Mouse (Mus musculus): ENCODE results near the gene Stab1.

The Stab1 gene

DNA sequence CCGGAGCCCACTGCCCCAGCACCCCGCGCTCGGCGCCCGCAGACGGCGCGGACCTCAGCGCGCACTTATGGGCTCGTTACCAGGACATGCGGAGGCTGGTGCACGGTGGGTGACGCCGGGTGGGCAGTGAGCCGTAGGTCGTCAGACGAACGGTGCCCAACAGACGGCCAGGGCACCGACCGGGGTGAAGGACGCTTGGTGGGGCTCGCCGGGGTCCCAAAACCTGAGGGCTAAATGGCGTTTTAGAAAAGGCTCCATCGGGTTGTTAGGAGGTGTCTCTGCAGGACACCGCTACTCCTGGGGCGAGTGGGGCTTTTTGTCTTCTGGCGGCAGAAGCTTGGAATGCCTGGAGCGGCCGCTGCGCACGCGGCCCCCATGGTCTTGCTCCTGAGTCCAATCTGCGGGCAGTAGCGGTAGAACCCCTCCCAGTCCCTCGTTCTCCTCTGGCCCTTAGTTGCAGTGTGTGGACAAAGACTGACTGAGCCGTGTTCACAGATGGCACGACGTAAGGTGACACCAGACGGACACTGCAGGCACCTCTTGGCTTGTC, 37.1 kb downstream of the Stab1 start:
- no peak for DNase-seq (ENCODE audit: low spot score)

DNA sequence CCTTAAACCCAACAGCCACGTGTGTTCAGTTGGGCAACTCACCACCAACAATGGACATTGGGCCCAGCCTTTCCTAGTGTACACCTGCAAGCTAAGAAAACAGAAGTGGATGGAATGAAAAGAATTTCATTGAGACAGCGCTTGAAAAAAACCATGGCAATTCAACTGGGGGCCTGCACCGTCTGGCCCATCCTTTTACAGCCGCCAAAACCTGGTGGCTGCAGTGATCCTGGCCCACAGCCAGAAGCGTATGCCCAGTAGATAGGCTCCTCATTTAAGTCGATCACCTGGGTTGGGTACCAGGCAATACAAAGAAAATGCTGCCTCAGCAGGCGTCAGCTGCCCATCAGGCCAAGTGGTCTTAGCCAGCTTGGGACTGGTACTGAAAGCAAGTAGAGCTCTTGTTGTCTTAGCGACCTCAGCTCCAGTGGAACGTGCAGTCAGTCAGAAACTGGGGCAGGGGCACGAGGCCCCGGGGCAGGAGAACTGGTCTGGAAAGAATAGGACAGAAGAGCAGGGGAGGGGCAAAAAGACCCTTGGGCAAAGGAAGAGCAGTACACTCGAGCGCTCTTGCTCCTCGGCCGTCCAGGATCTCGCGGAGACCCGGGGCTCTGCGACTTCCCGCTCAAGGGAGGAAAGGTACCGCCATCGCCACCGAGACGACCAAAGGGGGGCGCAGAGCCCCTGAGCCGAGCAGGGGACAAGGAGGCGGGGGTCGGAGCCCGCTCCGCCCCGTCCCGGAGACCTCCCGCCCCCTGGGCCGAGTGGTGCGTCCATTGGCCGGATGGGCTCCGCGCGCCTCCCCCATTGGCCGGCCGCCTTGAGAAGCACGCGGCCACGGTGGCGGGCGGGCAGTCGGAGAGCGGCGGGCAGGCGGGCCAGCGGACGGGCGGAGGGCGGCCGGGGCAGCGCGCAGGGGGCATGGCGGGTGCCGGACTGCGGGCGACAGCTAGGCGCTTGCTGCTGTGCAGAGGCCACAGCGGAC, 37.9 kb downstream of the Stab1 start, which contains the start of gene Nt5dc2:
TSS of gene Nt5dc2 (plus strand) at position 818 of the 985 bp plus-strand sequence.
- peak; percentile 81 for DNase-seq (ENCODE audit: low spot score)

DNA sequence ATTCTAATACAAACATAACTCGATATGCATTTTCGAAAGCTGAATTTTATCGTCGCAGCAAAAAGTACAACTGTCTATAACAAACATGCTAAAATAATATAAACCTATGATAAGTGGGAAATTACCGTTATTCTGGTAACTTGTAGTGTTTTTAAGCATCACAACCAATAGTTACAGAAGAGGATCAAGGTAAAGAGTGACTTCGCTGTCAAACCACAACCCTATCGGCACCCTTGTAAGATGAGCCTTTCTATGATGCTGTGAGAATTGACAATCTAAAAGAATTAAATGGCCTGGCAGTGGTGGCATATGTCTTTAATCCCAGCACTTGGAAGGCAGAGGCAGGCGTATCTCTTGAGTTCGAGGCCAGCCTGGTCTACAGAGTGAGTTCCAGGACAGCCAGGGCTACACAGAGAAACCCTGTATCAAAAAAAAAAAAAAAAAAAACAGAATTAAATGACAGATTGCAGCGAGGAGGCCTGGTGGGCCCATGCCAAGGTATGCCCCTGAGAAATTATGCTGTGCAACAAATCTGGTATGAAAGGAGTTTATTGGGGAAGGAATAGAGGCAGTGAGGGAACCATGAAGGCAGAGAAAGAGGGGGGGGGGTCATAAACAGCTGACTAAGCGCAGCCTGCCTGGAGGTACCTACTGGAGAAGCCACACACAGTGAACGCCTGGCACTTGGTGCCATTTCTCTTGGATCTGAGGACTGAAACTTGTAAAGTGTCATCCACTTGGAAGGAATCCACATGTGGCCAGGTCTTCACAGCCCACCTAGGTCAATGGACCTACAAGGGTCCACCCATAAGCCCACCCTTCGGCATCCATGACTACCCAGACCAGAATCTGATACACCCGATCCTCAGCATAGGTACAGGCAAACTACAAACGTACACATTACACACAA, 38.9 kb downstream of the Stab1 start:
- no peak for DNase-seq (ENCODE audit: low spot score)

DNA sequence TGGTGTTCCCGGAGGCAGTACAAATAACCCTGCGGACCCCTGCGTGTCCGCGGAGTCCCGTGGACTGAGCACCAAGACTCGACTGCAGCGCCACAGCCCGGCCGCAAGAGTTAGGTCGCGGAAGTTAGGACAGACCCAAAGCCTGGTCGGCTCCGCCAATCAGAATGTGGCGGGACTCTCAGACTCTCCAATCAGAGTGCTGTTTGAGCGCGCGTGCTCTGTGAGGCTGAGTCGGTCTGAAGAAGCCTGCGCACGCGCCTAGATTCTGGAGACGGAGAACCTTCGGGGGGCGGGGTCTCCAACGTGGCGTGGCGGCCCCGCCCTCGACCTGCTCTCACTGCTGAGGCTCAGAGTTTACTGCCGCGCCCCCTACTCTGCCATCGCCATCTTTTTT, 39.6 kb downstream of the Stab1 start, which contains the start of gene Smim4:
TSS of gene Smim4 (minus strand) at position 131 of the 394 bp plus-strand sequence.
- DNase-seq (ENCODE audit: low spot score) = peak; percentile 95

DNA sequence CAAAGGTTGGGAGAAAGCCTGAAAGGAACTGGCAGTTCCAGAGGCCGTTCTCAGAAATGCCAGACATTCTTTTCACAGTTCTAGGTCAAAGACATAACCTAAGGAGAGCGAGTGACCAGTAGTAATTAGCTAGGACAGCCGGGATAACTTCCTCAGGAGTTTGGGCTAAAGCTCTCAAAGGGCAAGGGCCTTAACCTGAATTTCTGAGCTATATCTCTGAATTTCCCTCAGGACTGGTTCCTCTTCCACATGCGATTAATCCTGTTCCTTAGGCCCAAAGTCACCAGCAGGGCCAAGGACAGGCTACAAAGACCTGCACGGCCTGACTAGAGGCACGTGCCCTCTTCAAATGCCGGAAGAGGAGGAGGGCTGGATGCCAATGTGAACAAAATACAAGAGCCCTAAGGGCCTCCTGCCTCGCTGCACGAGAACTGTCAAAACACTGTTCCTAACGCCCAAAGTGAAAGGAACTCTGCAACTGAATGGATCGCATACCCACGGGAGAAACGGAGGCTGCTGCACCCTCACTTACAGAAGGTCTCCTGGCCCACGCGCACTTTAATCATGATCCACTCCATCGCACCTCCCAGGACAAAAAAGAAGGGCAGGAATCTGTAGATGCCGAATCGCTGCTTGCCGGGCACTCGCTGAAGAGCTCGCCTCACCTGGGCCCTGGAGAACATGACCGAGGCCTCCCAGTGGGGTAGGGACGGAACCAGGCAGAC, 40.2 kb downstream of the Stab1 start:
- DNase-seq (ENCODE audit: low spot score) = peak; percentile 34

DNA sequence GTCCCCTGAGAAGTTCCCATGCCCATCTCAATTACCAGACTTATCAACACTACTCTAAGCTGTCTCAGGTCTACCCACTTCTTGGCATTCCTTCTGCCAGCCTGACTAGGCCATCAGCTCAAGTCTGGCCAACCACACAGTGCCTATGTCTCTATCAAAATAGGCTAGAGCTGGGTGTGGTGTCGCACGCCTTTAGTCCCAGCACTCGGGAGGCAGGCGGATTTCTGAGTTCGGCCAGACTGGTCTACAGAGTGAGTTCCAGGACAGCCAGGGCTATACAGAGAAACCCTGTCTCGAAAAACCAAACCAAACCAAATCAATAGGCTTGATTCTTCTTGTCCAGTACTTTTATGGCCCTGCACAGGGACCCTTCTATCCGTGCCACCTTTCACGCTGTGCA, 41.6 kb downstream of the Stab1 start:
- DNase-seq (ENCODE audit: low spot score) = no peak

DNA sequence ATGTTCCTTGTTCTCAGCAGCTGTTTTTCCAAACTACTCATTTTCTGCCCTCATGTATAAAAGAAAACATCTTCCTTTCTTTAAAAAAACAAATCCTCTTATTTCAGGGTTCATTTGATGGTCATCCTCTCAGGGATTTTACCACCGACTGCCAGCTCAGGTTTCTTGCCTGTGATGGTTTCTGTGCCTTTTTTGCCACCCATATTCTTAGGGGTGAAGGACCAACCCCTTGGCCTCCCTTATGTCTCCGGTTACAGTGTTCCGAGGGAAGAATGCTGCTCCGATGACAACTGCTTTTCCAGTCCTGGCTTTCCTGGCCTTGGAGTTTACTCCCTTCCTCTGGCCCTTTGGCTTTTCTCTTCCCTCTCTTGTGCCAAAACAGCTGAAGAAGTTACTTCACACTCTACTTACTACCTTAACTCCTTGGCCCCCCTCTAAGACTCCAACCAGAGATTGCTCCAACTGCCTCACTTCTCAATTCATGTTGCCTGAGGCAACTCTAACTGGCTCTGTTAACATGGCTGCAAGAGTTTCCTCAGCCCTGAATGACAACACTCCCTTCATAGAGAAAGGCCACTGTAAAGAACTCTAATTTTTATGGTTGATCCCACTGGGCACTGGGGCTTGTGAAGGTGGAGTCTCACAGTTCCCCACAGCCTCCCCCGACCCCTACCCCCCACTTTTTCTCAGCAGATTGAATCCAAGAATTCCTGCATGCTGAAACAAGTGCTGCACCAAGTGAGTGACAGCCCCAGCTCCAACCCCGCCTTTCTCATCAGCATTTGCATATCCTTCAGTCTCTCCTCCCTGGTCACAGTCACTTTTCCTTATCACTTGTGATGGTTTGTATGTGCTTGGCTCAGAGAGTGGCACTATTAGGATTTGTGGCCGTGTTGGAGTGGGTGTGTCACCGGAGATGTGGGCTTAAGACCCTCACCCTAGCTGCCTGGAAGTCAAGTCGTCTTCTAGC, 43.0 kb downstream of the Stab1 start:
- DNase-seq (ENCODE audit: low spot score) = no peak

DNA sequence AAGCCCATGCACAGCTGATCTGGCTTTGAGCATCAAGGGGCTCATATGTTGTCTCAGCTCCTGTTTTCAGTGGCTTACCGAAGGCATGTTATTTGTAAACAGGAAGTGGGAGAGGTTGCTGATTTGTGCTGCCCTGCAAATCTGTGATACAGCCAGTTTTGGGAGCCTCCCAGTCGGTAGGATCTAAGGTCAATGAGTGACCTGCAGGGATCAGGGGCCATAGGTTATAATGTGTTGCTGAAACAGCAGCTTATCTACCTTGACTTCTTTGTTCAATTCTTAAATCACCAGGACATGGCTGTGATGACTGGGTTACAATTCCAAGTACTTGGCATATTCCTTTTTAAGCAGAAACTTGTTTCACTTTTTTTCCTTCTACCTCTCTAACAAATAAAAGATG, 52.9 kb downstream of the Stab1 start:
- DNase-seq (ENCODE audit: low spot score) = no peak

DNA sequence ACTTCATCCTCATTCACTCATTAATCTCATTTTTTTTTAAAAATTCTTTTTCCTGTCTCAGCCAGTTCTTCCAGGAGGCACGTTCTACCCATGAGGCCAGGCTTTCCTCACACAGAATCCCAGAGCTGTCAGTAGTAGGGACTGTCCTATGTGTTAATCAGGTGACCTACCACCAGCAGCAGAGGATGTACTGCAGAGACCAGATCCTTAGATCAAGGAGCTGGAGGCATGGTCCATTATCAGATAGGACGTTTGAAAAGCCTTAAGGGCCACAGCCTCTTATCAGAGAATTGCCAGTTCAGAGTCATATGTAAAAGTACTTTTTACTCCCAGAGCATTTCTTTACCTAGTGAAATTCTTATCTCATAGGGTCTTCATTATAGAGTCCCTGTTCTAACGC, 54.4 kb downstream of the Stab1 start:
- no peak for DNase-seq (ENCODE audit: low spot score)

DNA sequence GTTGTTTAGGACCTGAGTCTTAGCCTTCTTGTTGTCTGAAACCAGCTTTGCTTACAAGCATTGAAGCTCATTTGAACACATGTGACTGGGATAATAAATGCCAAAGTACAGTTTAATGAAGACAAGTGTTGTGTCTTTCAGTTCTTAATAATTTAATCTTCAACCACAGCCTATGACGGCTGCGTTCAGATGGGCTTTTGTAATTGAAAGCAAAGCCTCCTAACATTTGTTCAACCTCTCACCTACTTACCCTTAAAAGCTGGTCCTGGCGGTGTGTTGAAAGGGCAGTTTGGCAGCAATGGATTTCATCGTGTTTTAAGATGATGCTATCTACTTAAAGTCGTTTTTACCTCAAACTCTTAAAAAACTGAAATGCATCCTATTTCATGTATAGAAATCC, 56.3 kb downstream of the Stab1 start:
- no peak for DNase-seq (ENCODE audit: low spot score)

DNA sequence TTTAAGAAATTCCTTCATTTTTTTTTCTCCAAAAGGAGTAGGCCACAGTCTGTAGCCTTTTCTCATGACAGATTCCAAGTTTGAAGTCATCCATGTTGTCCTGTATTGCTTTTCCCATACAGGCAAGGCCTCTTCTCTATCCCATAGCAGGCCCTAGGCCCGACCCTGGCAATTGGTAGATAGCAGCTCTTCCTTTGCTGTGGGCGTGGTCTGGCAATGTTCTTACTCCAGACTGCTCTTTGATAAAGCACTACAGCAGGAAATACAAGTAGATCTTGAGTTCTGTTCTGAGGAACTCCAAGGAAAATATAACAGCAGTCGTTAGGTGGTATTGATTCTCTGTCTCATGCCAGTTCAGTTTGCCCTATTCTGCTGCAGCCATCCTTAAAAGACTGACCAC, 57.8 kb downstream of the Stab1 start:
- no peak for DNase-seq (ENCODE audit: low spot score)

DNA sequence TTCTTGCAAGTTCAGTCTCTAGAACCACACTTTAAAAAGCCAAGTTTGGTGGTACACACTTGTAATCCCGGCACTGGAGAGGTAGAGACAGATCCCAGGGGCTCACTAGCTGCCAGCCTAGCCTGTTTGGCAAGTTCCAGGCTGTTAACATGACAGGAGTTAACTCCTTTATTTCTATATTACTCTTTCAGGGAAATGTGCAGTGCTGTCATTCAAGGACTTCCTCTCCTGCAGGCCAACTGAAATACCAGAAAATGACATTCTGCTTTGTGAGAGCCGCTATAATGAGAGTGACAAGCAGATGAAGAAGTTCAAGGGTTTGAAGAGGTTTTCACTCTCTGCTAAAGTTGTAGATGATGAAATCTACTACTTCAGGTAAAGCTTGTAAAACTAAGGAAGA, 63.3 kb downstream of the Stab1 start:
- DNase-seq (ENCODE audit: low spot score) = no peak

DNA sequence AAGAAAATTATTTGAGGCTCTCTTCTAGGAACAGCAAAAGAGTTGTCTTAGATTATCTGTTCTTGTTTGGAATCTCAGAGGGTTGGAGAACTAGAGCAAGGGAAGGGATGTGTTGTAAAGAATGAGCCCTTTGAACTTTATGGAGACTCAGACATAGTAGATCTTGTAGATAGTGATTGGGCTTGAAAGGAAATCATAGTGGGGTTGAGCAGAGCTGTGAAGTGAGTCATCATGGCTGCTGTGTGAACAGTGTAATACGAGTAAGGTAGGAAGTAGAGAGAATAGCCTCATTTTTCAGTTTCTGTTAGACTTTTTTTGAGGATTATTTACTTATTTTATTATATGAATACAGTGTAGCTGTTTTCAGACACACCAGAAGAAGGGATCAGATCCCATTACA, 78.5 kb downstream of the Stab1 start:
- no peak for DNase-seq (ENCODE audit: low spot score)

All from urinary bladder, postnatal 25 days (tissue).